Mouse (Mus musculus) retina, adult 2 months (tissue): ENCODE data around the gene Slc25a28.

ENCODE experiments used
- DNase-seq: peaks from one replicate; pipeline ENCODE4 v3.0.0-alpha.2; 2012; ENCODE audit warnings: low read depth, low spot score

Gene Slc25a28

GRCm38 (mm10) chr19:43642843-43643242 lies 31.8 kb downstream of the Slc25a28 start:
- DNase-seq = no peak

GRCm38 (mm10) chr19:43641833-43642232 lies 32.8 kb downstream of the Slc25a28 start:
- no peak for DNase-seq

GRCm38 (mm10) chr19:43630466-43631251 lies 44.0 kb downstream of the Slc25a28 start:
- DNase-seq = peak; percentile 60

- DNase-seq = no peak
Measured at GRCm38 (mm10) chr19:43629088-43629487, 45.6 kb downstream of the Slc25a28 start.

GRCm38 (mm10) chr19:43627345-43627744 lies 47.3 kb downstream of the Slc25a28 start:
- no peak for DNase-seq

- DNase-seq = no peak
Measured at GRCm38 (mm10) chr19:43626160-43626559, 48.5 kb downstream of the Slc25a28 start.

GRCm38 (mm10) chr19:43623913-43624312 lies 50.8 kb downstream of the Slc25a28 start:
- DNase-seq = no peak

GRCm38 (mm10) chr19:43619916-43620479 lies 54.7 kb downstream of the Slc25a28 start:
- no peak for DNase-seq

GRCm38 (mm10) chr19:43618505-43619030 lies 56.1 kb downstream of the Slc25a28 start:
- DNase-seq = no peak

- DNase-seq = no peak
Measured at GRCm38 (mm10) chr19:43617761-43618349, 56.8 kb downstream of the Slc25a28 start.

GRCm38 (mm10) chr19:43616889-43617288 lies 57.8 kb downstream of the Slc25a28 start:
- no peak for DNase-seq

GRCm38 (mm10) chr19:43616415-43616861 lies 58.2 kb downstream of the Slc25a28 start:
- no peak for DNase-seq

- DNase-seq = no peak
Measured at GRCm38 (mm10) chr19:43615571-43616414, 58.9 kb downstream of the Slc25a28 start.

- no peak for DNase-seq
Measured at GRCm38 (mm10) chr19:43615074-43615445, 59.6 kb downstream of the Slc25a28 start.

GRCm38 (mm10) chr19:43614341-43615073 lies 60.2 kb downstream of the Slc25a28 start:
- DNase-seq = no peak
